Mouse (Mus musculus) heart, adult 18-20 months (tissue): Measurements from ENCODE around the gene Atp11a. TPM values are rescaled to one million over a fixed set of nuclear protein-coding genes. Genes with fewer than 3 reads are reported as not detected.

Experiments
- DNase-seq, 2 experiments: peaks; one replicate each; pipeline ENCODE4 v3.0.0; 2021 to 2022; ENCODE audit warnings: mixed read lengths in 1 of 2
- total RNA-seq, 2 experiments: library from RNA; stranded (reverse); gene quantifications; 2 replicates each; pipeline ENCODE4 v1.2.3; 2021

The Atp11a gene
- total RNA-seq, 2 experiments from 2014 or later: 78.9 to 88.1 TPM

DNA sequence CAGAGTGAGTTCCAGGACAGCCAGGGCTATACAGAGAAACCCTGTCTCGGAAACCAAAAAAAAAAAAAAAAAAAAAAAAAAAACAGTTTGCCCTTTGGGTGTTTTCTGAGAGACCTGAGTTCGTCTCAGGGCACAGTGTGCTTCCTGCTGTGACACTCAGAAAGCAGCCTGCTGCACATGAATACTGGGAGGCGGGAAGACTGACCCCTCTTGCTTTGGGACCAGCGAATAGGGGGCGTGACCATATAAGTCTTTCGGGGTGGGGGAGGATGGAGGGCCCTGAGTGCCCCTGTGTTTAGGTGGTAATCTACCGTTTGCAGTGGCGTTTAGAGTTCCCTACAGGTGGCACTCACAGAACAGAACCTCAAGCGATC is 116.2 kb downstream of the Atp11a start:
- DNase-seq: no peak

DNA sequence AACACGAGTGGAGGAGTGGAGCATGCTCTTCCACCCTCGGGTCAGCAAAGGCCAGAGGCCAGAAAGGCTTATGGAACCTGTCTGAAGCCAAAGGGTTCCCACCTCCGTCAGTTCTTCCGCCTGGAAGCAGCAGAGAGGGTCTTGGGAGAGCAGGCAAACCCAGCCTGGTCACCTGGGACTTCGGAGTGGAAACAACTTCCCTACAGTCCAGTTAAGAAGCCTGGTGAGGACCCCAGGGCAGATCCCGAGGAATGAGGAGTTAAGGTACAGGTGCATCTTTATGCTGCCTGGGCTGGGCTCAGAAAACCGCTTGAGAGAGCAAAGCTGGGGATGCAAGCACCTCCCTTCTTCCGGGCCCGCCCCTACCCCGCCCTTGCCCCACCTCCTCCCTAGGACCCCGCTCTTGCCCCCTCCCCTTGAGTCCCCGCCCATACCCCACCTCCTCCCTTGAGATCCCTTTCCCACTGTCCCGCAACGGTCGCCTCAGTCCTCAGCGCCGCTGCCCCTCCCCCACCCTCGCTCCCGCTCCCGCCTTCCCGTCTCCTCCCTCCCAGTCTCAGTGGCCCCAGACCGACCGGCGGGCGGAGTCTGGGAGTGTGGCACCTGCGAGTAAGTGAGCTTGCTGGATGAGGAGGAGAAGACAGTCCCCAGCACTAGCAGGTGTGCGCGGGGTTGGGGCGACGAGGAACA is 116.7 kb downstream of the Atp11a start, which contains the start of gene Mcf2l:
Mcf2l (plus strand) TSS at position 450 of the 690 bp plus-strand sequence.
- DNase-seq: peak; percentile 43 to 56

DNA sequence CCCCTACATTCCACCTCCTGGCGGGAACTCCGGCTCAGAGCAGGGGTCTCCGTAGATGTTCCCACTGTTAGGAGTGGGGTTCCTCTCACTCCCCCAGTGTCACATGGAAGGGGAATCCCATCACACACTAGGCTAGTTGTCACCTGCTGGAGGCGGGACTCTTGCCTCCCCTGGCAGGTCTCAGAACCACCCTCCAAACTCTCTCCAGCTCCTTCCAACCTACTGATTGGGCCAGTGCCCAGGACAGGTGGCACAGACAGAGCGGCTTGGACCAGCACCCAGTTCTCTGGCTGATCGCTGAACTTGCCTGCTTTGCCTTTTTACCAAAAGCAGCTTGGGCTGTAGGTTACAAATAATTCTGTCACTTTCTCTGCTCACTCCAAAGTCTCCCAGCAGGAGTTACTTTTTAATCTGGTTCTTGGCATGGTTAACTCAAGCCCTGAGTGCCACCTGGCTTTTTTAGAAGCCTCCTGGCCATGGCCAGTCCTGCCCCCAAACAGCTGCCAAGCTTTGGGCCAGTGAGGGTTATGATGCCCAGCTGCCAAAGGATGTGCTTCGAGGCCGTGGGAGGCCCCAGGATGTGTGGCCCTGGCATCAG is 117.5 kb downstream of the Atp11a start:
- DNase-seq: peak in 1 of 2 experiments; percentile 29

- DNase-seq: no peak
These were observed 118.2 kb downstream of the Atp11a start for GRCm38 (mm10) chr8:12874971-12875370.

DNA sequence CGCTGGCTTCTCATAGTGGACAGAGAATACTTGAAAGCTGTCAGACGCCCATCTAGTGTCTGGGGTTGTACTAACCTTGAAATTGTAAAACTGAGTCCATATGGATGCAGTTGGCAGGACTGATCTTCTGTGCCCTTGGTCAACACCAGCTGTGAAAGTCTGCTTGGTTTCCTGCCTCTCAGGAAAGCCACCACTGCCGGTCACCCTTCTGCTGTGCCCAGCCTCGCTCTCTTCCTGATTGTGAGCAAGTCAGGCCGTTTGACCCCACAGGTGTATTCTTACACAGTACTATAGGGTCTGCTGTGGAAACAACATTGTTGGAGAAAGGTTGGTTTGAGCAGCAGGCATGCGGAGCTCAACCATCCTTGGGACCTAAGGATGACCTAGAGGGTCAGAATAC is 120.3 kb downstream of the Atp11a start:
- DNase-seq: no peak

DNA sequence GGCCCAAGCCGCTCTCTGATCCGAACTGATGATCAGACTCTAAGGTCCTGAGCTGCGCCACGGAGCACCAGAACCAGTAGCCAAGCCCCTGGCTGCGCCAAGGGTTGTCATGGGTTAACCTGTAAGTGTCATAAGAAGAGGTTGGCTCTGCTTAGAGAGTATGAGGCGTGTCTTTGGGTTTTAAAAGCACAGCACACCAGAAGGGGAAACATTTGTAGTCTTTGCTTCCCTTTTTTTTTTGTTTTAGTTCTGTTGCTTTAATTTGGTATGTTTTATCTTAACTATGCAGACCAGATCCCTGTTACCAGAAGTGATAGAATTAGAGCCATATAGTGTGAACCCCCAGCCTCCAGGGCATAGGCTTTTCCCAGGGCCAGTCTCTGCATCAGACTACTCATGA is 123.3 kb downstream of the Atp11a start:
- no peak for DNase-seq

- DNase-seq: peak in 1 of 2 experiments; percentile 61
These were observed 126.5 kb downstream of the Atp11a start for GRCm38 (mm10) chr8:12883051-12884004.

DNA sequence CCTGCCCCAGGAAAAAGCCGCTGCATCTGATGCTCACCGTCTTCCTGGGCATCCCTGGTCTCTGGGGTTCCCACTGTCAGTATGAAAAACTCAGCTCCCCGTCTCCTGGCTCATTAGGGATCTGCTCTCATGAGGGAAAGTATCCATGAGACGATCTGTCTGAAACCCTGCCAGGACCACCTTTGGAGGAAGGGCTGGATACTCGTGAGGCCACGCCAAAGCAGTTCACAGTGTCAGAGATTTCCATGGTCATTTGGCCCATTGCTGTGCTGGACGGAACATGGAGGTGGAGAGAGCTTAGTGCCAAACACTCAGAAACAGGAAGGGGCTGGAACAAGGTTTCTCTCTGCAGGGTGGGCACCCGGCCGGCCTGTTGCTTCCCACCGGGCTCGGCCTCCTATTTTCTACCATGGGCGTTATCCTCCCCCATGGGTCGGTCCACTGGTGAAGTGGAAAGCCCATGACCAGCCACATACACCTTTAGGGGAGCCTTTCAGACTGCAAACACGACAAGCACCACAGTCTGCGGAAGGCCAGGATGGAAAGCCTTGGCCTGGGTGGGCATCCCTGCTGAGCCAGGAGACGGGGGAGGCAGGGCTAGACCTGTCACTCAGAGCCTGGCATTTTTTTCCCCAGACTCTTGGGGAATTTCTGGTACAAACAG is 131.1 kb downstream of the Atp11a start:
- DNase-seq: peak in 1 of 2 experiments; percentile 28

GRCm38 (mm10) chr8:12889046-12889598 is 132.3 kb downstream of the Atp11a start:
- no peak for DNase-seq

DNA sequence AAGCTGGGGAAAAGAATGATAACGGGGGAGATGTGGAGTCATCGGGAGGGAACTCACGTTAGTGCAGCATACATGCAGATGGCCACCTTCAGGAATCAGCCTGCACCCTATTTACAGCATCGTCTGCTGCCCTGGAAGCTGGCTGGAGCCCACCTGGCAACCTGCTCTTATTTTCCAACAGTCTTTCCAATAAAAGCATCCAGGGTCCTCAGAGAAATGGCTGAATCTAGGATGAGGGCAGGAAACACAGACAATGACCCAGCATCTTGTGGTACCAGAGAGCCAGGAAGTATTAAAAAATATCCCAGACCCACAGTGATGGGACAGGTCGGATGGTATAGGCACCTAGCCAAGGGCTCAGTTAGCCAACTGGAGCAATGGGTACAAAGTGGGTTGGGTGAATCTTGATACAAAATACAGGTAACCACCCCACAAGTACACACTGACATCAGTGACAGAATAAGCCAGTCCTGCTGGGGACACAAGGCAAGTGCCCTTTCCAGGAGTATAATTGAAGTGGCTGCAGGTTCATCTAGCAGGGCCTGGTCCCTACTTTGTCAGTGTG is 136.2 kb downstream of the Atp11a start:
- no peak for DNase-seq

GRCm38 (mm10) chr8:12893797-12894578 is 137.2 kb downstream of the Atp11a start:
- DNase-seq: no peak

DNA sequence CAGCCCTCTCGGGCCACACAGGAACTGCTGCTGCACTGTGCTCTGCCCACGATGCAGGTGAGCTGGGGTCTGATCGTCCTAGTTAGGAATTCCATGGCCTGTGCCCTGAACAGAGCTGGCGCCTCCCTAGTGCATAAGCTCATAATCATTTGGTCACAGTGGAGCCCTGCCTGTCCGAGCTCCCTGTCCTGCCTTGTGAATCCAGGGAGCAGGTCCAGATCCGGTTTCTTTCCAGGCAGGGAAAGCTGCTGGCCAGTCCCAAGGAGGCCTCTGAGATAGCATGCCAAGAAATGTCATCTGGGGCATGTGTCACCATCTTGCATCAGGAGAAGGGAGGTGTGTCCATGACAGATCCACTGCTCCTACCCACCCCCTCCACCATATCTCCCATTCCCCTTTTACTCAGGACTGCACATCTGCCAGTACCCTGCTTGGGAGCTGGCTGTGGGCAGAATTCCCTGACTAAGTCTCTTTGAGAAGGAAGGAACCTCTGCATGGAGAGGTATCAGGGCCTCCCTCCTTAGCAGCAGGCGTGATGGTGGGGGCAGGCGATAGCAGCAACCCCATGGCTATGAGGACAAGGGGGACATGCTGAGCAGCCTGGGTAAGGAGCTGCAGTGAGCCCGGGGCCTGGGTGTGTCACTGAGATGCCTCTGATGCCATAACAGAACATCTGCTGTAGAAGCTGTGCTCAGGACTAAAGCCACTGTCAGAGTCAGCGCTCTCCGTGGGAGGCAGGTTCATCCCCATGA is 138.1 kb downstream of the Atp11a start:
- DNase-seq: no peak

DNA sequence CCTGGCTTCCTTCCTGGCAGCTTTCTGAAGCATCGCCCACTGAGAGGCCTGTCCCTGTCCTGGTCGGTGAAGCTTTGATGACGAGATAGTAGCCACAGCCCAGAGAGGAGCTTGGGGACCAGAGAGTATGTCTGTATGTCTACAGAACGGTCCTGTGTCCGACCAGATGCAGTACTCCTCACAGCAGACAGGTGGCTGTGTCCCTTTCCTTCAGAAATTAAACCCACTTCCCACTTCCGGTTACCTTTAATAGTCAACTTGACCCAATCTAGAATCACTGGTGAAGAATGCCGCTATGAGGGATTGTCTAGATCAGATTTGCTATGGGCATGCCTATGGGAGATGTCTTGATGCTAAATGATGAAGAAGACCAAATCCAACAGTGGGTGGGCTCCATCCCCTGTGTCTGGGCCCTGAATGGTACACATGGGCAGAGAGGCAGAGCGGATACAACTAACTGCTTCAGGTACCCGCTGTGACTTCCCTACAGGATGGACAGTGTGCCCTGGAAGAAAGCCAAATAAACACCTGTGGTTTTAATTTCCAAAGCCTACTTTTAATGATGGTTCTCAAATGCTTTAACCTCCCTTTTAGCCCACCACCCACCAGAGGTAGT is 138.8 kb downstream of the Atp11a start:
- DNase-seq: no peak

GRCm38 (mm10) chr8:12896494-12897373 is 139.9 kb downstream of the Atp11a start:
- peak; percentile 58 to 70 for DNase-seq

GRCm38 (mm10) chr8:12897815-12898214 is 141.0 kb downstream of the Atp11a start:
- peak; percentile 55 to 81 for DNase-seq

DNA sequence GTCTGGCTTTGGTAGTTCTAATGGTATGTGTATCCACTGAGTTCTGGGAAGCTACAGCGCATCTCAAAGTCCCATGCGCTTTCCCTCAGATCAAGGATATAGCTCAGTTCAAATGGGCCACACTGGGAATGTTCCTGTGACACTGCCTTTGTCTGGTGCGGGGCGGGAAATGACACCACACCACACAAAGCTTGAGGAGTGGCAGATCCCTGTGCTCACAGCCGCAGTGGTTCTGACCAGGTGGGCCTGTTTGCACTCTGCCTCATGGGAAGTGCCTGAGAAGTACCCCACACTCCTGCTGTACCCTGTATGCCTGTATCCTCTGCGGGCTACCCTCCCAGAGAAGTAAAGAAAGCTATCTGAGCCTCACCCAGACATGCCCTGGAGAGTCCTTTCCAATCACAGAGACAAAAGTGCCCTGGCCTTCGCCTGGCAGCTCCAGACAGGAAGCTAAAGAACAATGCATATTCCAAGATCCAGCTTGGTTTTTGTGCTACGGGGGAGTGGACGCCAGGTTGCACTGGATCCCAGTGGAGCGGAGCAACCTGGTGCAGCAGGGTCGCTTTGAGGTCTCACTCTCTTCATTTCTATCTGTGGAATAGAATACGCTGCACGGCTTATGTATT is 147.1 kb downstream of the Atp11a start:
- DNase-seq: peak in 1 of 2 experiments; percentile 40

DNA sequence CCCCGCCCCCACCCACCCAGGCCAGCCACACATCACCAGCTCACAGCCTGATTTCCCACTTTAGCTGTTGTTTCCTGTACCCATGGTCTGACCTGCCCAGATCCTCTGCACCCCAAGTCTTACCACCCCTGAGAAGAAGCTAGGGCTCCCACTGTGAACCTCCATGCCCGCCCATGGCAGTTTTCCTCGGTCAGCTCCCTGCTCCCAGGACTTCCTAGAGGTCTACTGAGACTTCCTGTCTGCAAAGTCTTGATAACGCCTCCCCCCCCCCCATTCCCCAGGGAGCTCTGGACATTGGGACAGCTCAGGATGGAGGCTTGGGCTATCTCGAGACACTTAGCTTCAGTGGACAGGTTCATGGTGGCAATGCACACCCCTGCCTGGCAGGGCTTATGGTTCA is 148.3 kb downstream of the Atp11a start:
- peak in 1 of 2 experiments; percentile 34 for DNase-seq
